Comparison of ENCODE assay signal across 12 mouse cellular contexts in genomic region chr10:67573310-67573709, GRCm38 (mm10).
"Had no signal": no experiment of that assay in that cellular context is flagged by ENCODE, and none has a peak within 500 bp of the region (broad histone marks: within the 10 kb centered on the region; RNA-seq: fewer than 3 reads in every experiment).

No protein-coding gene starts in this region.

- H3K4me3 ChIP-seq: left cerebral cortex, adult 2 months; midbrain, embryonic 10.5 days; myocyte; neural tube, embryonic 15.5 days had no signal

- H3K9ac ChIP-seq: liver, embryonic 14.5 days; neural tube, embryonic 15.5 days had no signal

- H3K36me3 ChIP-seq: midbrain, embryonic 10.5 days; neural tube, embryonic 15.5 days had no signal

- DNase-seq: kidney, adult 9 months; kidney, postnatal 10 days; lung, adult 18-20 months; midbrain, embryonic 14.5 days; thymus, adult 2 months; thymus, postnatal 25 days had no signal

- H3K4me2 ChIP-seq: neural tube, embryonic 15.5 days had no signal

- H3K27ac ChIP-seq: left cerebral cortex, adult 2 months; liver, embryonic 14.5 days; midbrain, embryonic 10.5 days; neural tube, embryonic 15.5 days; stomach, postnatal 0 days had no signal

- H3K4me1 ChIP-seq: midbrain, embryonic 10.5 days; neural tube, embryonic 15.5 days had no signal

- H3K27me3 ChIP-seq: neural tube, embryonic 15.5 days had no signal

- H3K9me3 ChIP-seq: midbrain, embryonic 10.5 days; neural tube, embryonic 15.5 days had no signal
